Mouse (Mus musculus) cerebellum, adult 9-11 months (tissue): ENCODE measurements at regions not wholly inside any gene's neighbourhood (a gene's known extent, or its start where the extent isn't known, plus 50 kb on each side); places are given as distances from the start of the nearest gene placed in this dataset.

ENCODE experiments used
- DNase-seq: peaks from one replicate; pipeline ENCODE4 v3.0.0; 2022

DNA sequence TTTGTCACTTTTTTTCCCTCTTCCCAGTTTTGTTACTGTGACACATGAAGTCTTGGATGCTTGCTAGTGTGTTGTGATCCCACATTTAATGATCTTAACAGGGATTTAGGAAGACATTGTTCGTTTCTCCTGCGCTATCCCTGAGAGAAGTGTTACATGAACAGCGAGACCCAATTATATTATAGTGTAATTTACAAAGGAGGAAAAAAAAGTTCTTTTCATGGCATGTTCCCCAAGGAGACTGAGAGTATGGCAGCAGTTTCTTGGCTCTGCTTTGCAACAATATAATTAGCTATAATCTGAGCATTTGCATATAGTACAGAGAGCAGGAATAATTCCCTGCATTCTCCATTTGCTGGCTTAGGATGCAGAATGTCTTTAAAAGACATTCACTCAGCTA, 168.6 kb downstream of the Insc start:
- no peak for DNase-seq

DNA sequence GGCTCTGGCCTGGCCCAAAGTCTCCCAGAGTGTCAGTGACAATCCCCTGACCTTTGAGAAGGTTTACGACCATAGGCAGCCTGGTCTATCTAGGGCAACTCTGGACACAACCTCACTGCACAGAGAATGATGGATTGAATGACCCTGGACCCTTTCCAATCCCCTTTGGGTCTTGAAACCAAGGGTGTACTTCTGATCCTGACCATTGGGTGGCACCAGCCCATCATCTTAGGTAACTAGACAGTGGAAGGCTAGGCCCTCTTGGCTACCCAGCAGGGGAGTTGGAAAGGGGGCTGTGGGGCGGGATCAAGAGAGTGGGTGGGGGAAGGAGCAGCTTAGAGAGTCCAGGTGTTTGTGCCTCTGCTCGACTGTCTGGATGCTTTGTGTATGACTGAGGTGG, 178.7 kb downstream of the Insc start:
- peak; percentile 11 for DNase-seq

DNA sequence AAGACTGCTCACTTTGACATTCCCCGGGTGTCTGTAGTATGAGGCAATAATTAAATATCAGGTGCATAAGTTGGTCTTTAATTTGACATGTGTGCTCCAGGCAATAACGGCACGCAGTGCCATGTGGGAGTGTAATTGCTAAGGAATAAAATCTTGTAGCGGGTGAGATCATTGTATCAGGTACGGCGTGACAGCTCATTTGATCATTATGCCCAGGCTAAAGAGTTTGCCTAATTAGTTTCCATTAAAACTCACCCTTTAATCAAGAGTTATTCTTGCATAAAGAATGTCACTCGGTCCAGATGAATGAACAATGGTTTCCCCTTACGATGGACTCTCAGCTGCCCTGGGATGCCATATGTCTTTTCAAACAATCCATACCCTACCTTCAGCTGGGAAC, 190.4 kb downstream of the Insc start:
- DNase-seq = no peak

DNA sequence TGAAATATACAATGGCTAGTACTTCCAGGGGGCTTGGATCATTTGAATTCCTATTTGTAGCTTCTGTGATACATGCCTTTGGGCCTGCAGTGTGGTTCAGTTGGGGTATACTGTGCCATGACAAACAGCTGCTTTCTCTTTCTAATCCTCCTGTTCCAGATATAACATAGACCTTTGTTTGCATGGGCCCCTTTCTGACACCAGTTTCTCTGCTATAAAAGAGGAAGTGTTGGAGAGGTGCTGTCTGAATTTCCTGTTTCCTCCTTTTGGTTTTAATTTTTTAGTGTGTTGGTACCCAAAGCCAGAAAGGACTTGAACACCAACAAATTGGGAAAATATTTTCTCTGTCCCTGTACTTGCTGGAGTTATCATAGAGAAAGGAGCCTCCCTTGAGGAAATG, 207.3 kb downstream of the Insc start:
- no peak for DNase-seq

DNA sequence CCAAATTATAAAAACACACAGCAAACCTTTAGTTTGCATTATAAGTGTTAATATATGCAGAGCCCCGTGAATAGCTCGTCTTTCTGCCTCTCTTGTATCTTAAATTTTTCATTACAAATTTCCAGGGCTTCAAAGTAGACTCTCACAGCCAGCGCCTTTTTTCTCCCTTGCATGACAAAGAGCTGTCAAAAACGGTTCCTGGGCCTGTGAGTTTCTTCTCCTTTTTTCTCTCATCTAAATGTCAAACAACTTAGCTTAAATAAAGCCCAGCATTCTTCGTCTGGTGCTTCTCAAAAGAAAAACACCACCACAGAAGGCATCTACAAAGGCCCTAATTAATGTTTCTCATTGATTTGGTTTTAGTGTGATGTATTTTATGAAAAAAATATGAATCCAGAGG, 219.7 kb downstream of the Insc start:
- no peak for DNase-seq

DNA sequence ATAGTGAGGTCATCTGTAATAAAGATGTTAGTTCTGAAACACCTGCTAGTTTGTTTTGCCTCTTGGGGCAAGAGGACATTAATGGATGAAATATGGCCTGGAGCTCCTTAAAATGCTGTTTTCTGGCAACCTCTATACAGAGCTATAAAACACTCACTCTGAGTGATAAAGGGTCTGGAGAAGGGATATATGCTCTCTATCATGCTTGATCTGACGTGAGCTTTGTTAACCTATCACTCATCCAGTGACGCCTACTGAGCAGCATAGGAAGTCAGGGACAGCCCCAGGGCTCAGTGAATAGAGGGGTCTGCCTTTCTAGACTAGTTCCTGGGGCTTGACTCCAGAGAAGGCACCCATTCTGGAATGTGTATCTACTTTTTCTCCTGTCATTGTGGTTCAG, 222.4 kb downstream of the Insc start:
- DNase-seq = no peak

DNA sequence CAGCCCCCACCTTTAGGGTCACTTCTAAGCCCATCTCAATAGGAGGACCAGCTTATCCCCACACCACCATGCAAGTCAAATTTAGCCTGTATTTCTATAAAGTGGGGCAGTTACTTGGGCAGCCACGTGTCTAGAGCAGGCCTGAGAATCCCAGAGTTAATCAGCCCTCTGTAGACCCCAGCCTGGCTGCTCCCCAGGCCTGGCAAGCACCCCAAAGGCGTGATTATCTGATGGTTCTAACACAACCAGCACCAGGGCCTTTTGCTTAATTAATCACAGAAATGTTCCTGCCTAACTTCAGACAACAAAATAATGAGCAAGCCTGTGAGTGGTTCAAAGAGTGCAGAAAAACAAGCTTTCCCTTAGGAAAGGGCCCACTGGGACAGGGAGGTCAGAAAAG, 243.0 kb downstream of the Insc start:
- no peak for DNase-seq

DNA sequence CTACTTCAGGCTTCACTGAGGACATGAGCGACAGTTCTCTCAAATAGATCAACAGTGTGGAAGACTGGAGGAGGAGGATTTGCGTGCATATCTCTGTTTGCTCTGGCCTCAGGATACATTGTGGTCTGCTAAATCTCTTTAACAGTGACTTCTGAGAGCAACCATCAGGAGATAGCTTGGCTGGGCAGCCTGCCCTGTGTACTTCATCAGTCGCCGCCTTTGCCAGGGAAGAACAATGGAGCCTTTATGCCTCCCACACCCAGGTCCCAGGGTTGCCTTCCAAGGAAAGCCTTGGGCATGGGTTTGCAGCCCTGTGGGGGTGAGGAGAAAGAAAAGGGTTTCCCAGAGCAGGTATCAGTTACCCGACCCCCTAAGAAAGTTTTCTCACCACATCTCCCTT, 247.8 kb downstream of the Insc start:
- DNase-seq = peak; percentile 1

DNA sequence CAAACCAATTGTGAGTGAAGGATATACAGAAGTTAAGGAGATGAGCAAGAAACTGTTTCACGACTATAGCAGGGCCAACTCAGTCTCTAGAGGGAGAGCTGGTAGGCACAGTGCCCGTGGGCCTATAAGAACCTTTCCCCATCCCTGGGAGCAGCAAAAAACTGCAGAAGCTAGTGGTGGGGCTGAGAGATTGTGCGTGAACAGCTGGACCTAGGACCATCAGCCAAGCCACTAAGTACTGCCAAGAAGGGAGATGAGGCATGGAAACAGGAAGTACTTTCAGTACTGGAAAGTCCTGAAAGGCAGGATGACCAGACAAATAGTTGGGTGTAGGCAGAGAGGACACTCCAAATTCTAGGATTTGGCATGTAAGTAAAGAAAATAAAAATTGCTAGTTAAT, 248.9 kb downstream of the Insc start:
- no peak for DNase-seq

DNA sequence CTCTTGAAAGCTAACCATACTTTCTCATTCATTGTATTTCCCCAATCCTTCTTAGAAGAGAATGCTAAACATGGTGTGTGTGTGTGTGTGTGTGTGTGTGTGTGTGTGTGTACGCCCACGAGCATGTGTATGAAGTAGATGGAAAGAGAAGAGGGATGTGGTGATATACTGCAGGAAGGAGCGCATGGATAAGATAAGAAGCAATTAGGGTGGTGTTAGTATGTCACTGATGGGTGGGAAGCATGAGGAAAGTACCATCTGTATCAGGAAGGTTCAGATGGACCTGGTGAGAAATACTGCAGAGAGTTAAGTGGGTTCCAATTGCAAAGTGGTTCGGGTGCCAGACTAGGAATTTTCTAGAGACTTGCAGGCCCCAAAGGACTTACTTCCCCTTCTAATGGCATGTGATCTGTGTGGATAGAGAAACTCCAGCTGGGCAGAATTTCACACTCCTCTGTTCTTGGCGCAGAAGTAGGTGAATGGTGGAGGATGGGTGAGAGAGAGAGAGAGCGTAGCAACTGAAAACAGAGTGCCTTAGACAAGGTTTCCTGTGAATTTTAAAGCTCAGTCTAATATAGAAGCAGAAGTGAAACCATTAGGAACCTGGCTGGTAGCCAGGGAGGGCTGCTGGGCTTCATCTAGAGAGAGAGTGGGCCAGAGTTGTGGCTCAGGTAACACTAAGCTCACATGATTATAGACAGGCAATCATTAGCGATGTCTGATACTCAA, 257.5 kb downstream of the Insc start:
- no peak for DNase-seq

DNA sequence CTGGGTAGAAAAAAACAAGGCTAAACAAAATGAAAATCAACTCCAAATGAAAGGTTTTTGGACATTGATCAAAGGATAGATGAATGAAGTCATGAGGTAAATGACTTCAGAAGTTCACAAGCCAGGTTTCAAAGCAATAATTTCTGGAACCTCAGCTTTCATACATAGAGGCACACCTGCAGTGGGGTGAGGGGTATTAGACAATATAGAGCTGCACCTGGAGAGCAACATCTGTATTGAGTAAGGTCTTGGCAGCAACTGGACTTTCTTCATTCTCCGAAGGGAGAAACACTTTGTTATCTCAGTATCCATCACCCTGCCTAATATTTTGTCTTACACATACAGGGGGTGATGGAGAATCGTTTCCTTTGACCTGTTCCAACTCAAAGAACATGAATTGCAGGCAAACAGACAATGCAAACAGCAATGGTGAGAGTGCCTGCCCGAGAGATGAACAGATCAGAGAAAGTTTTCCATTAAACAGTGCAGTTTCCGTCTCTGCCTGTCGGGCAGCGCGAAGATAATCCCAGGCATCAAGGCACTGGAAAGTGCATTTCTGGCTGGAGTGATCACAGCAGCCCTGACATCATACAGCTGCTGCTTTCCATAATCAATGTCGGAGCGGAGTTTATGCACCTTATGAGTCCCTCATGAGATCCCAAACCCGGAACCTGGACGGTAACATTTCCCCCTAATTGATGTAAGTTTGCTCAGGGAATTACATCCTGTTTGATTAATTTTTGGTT, 270.9 kb downstream of the Insc start:
- no peak for DNase-seq

DNA sequence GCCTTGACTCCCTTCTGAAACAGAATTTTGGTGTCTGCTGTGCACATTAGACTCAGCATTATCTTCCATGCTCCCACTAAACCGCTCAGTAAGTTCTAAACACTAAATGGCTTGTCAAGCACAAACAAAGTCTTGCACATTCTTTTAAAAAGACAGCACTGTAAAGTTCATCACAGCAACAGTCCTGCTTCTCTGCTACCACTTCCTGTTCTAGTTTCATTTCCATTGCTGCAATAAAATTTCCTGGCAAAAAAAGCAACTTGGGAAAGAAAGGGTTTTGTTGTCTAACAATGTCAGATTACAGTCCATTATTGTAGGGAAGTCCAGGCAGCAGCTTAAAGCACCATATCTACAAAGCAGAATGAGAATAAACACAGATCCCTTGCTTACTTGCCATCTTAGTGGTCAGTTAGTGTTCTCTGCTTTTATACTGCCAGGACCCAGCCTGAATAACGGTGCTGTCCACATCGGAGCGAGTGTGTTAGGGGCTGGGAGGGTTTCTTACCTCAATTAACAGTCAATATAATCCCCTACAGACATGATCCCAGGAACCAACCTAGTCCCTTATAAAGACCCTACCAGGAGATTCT, 276.0 kb downstream of the Insc start:
- no peak for DNase-seq

DNA sequence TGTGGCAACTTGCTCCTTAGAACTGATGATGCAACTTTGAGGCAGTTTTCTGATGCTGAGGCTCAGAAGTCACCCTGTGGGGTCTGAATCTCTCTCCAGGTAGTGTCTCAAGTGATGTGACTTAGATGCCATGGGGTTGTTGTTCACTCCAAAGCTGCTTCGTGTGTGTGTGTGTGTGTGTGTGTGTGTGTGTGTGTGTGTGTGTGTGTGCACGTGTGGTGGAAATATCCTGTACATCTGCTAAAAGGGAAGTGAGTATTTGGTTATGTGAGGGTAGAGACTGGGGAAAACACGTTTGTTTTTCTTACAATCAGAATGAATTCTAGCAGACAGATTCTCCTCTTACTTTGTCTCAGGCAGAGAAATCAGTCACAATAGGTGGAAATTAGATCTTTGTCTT, 276.5 kb downstream of the Insc start:
- no peak for DNase-seq

DNA sequence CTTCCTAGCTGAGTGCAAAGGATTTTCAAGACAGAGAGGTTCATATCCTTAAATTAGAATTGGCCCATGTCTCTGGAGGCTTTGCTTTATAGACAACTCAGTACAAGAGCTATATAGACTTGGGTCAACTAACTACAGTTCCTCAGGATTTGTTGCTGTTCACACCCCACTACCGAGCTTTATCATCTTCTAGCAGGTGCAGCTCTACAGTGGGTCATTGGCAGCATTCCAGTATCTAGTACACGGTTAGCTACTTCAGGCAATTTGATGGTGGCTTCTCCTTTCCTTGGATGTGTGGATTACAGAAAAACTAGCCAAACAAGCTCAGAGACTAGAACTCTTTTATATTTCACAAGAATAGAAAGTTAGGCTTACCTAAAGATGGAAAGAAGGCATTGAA, 282.3 kb downstream of the Insc start:
- no peak for DNase-seq

DNA sequence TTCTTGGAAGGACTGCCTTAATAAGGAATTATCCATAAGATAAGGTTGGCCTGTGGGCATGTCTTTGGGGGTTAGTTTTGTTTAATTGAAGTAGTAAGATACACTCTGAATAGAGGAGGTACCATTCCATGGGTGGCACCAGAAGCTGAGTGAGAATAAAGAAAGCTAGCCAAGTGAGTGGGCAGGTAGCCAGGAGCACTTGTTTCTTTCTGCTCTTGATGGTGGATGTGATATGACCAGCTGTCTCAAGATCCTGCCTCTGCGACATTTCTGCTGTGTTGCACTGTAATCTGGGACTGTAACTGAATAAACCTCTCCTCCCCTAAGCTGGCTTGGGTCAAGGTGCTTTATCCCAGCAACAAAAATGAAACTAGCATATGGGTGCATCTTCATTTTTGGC, 284.2 kb downstream of the Insc start:
- no peak for DNase-seq

DNA sequence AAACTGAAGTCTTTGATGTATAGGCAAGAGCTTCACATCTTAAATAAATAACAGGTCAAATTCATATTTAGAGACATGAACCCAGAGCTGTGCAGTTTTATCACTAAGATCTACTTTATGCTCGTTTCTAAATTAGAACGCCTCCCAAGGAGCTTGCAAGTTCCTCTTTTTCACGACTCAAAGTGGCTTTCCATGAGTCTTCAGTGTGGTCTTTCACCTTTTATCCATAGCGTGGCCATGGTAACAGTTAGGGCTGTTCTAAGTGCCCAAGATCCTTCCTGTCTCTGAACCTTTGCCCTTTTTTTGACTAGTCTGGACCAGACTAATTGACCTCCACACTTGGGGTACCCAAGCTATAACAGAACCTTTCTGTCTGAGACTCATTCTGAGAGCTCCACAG, 290.5 kb downstream of the Insc start:
- no peak for DNase-seq

DNA sequence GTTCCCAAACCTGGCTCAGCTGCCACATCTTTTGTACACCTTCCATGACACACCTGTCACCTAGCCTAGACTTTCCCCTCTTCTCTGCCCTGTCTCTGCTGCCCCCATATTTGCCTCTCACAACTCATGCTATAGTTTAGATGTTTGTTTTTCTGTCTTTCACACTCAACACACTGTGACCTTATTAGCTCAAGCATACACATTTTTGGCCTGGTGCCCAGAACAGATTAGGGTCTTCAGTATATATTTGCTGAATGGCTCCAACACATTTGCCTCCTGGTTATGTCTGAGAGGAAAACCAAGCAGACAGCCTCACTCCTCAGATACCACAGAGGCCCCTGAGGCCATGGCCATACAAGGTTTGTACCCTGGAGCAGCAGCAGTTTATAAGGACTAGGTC, 312.0 kb downstream of the Insc start:
- DNase-seq = no peak

DNA sequence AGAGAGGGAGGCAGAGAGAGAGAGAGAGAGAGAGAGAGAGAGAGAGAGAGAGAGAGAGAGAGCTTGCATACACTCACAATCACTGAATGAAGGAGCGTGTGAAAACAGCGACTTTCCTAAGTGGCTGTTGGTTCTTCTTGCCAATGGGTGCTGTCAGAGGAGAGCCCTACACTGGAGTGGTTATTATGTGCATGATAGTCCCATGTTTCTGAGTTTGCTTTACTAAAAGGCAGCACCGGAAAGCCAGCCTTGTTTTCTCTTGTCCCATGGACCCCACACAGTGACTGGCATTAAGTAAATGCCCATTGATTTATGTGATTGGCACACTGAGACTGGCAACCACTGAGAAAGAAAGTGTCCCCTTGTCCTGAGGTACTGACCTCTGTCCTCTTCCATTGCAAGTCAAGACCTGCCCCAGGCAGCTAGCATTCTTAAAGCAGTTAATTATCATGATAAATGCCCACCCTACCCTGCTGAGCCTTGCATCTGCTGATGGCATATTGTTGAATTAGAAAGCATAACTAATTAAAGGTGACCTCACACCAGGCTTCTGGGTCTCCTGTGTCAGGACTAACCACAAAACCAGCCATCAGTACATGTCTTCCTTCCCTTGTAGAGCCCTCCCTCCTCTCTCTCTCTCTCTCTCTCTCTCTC, 313.6 kb downstream of the Insc start:
- DNase-seq = no peak

DNA sequence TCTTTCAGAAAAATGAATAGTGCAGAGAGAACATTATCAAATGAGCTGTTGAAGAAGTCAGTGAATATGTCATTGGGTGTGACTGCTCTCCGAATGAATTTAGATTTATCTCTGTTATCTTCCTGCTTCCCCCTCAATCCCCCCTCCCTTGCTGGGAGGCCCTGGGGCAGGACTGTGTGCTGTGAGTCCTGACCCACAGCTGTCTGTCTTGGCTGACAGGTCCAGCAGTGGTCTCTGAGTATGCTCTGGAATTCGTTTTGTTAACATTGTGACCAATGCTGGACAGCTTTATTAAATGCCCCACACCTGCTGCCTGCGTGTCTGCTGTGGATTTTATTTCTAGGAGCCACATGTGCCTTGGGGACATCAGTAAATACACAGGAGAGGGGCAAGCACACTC, 314.2 kb downstream of the Insc start:
- DNase-seq = no peak

DNA sequence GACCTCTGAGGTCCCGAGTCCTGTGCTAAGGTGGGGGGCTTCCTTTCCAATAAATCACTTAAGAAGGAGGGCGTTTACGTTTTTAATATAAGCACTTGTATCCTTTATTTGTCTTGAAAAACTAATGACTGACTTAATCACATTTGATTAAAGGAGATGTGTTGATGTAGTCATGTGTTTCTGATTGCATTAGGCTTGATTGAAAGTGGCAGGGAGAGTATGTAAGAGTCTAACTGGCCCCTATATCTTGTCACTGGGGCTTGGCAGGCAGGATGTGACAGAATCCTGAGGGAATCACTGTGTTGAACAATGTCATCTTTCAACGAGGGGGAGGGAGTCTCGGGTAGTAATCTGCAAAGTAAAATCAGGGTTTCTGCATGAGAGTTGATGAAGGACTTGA, 316.7 kb downstream of the Insc start:
- DNase-seq = no peak

DNA sequence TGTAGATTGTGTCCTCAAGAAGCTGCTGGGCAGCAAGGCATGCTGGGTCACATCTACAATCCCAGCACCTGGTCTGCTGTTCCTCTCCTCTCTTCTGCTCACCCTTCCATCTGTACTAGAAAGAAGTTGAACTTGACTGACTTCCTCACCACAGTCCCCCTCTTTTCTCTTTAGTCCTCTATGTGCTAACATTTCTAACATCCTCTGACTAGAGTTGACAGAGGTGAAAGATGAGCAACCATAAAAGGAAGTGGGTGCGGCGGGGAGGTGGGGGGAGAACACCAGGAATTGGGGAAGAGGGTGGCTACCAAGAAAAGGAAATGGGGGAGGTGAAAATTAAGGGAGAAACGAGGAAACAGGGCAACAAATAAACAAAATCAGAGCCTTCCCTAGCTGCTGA, 319.3 kb downstream of the Insc start:
- DNase-seq = no peak

DNA sequence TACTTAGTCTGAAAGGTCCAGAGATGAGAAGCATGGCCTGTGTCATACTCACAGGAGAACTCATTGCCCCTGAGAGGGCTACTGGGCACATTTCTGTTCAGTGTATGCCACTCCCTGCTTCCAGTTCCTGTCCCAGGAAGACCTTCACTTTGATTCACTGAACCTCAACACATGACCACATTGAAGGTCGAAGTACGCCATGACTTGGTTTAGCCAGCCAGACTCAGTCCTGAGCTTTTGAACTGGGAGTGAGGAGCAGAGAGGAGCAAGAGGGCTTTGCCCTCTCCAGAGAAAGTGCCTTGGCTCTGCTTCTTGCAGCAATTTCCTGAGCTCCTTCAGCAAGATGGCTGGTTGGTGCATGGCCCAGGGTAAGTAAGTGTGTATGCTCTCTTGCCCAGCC, 324.1 kb downstream of the Insc start:
- no peak for DNase-seq

DNA sequence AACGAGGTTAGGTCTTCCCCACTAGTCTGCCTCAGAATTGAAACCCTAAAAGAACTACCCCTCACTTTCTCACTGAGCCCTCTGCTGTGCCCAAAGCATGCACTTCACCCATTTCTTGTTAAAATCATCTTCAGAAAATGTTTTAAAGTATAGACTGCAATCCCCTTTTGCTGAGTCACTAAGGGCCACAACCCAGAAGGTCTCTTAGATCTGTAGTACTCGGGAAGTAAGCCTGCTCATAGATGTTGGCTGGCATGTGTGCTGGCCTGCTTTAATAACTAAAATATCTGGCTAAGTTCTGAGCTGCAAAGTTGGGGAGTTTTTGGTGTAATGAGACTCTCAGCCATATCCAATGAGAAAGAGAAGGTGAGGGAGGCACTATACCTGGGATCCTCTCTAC, 329.9 kb downstream of the Insc start:
- DNase-seq = no peak

DNA sequence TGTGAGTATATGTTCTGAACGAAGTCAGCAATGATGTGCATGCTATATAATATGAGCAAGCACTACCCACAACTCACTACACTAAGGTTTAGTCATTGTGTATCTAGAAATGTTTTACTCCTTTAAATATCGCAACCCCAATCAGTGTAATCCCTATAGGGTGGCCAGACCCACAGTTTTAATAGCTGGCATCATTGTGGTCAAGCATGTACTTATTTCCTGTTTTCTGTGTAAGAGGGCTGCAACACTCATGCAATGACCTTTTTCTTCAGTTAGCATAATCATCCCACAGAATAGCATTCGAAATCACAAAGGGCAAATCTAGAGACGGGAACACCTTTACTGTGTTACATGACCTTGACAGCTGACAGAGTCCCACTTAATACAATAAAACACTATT, 333.3 kb downstream of the Insc start:
- no peak for DNase-seq
